Mouse (Mus musculus) ovary, adult 2 months (tissue): ENCODE results near the gene Klhl2. TPM values are rescaled to one million over a fixed set of nuclear protein-coding genes. Genes with fewer than 3 reads are reported as not detected.

Experiments
- polyA plus RNA-seq: library from polyadenylated mRNA; depleted of rRNA; stranded (reverse); fragments of >200 nt; gene quantifications from 2 replicates; pipeline ENCODE4 v1.2.3, GENCODE M21; 2012; rRNA removed

Klhl2 gene
- polyA plus RNA-seq: 14.7 and 15.0 TPM in 2 replicates

DNA sequence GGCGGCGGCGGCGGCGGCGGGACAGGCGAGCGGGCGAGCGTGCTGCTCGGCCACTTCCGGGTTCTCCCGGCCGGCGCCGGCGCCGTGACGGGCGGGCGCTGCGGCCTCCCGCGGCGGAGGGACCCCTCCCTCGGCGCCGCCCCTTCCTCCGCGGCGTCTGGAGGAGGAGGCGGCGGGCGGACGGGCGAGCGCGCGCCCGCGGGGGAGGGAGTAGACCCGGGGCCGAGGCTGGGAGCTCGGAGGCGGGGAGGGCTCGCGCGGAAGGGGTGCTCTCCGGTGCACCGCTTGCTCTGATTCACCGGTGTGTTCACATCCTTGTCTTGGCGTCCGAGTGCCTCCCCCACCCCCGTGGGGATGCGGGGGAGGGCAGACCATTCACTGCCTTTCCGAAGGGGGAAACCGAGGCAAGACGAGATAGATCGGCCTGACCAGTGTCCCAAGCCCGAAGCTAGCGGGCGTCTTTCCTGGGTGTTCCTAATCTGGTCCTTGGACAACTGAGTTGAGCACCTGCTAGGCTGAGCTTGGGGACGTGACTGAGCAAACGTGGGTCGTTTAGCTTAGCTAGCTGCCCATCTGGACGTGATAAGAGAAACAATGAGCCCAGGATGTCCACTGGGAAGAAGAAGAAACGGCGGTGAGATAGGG, at the start of gene Klhl2:
Klhl2 (minus strand) TSS at position 121 of the 645 bp plus-strand sequence.

DNA sequence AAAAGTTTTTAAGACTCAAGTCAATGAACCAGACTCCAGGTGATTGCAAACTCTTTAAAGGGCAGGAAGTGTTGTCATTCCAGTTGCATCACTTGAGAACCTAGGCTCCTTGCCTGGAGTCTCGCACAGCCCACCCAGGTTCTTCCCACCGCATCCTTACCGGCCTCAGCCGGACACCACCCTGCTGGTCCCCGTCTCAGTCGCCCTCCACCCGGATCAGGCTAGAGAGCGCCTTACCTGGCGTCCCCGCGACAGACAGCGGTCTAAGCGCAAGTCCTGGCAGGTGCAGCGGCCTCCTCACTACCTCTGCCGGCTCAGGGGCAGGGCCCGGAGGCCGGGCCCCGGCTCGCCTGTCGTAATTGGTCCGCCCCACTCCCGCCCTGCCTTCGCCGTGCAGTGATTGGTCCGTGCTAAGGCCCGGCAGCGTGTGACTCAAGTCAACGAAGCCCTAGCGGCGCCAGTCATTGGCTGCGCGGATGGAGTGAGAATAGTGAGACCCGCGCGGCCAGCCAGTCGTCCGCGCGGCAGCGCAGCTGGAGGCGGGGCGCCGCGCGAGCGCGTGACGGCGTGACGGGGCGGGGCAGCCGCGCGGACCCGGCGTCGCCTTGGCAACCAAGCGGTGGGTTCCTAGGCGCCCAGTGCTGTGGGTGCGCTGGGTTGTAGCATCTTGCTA, 116.4 kb downstream of the Klhl2 start, which contains the start of gene Msmo1:
Msmo1 (minus strand) TSS at position 522 of the 673 bp plus-strand sequence.

DNA sequence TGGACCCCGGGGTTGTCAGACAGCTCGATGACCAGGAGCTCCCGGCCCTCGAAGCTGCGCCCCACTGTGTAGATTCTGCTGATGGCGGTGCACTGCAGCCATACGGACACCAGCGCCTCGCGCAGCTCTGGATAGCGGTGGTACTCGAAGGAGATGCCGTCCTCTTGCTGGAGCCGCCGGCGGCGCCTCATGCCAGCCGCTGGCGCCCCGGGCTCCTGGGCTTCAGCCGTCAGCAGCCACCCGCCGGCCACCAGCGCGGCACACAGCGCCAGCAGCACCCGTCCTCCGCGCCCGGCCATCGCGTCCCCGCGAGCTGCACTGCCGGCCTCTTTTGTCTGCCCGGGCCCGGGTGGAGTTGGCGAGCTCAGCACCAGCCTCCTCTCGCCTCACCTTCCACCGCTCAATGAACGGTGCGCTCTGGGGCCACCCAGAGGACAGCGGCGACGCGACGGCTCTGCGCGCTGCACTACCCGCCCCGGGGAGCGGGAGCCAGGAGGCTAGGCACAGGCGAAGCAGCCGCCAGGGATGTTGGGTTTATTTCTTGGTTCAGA, 157.1 kb downstream of the Klhl2 start, which contains the start of gene Cpe:
Cpe (minus strand) TSS at position 404 of the 551 bp plus-strand sequence.

Other genes starting within 250 kb of the Klhl2 start
- gene Cpe, start 157.0 kb downstream of the Klhl2 start, polyA plus RNA-seq: 373 and 401 TPM in 2 replicates
- gene Msmo1, start 116.2 kb downstream of the Klhl2 start, polyA plus RNA-seq: 15.9 and 16.3 TPM in 2 replicates
- gene Tmem192, start 97.2 kb upstream of the Klhl2 start, polyA plus RNA-seq: 47.0 and 58.3 TPM in 2 replicates
- gene Trim75, start 137.8 kb upstream of the Klhl2 start, polyA plus RNA-seq: 2.3 and 2.8 TPM in 2 replicates
- gene Trim61, start 168.5 kb upstream of the Klhl2 start, polyA plus RNA-seq: 2.6 and 3.5 TPM in 2 replicates
- gene Trim60, start 168.6 kb upstream of the Klhl2 start, polyA plus RNA-seq: 0.33 and 0.85 TPM in 2 replicates
- 0.23 and 0.25 TPM in 2 replicates for gene Apela, start 187.3 kb upstream of the Klhl2 start, polyA plus RNA-seq
- not detected in 2 replicates for gene Gm10663, start 225.0 kb upstream of the Klhl2 start, polyA plus RNA-seq